8 mouse cellular contexts compared by ENCODE assay signal in the genomic region with DNA sequence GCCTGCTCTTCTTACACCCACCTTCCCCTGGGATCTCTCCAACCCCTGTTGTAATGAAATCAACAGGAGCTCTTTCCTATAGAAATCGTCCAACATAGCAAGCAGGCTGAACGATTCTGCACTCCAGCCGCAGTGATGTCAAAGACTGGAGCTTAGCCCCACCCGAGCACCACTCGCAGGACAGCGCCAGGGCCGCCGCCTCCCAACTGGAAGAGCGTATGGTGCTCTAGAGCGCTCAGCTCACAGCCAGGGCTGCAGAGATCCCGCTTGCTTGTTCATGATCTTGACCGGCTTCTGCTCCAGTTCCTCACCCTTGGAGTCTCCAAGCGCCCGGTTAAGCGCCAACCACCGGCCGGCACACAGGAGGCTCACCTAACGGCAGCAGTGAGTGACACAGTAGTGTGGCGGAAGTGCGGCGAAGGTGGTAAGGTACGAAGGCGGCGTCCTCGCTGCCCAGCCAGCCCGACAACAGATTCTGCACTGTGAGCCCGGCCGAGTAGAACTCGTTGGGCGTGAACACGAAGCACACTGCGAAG. TPM values are rescaled to one million over a fixed set of nuclear protein-coding genes. Genes with fewer than 3 reads are reported as not detected.
DNase-seq lines count a peak whose midpoint lies in the region; ATAC-seq and TF ChIP-seq lines count a peak whose summit lies in the region.

No protein-coding gene starts in this region.

- H3K27me3 ChIP-seq in kidney, embryonic 16.5 days (ENCODE audit: insufficient read depth, low read length), result no peaks in the 10 kb centered on the region
- H3K27me3 ChIP-seq in lung, postnatal 0 days (replicated peaks; ENCODE audit: insufficient read depth, low read length), result no peaks in the 10 kb centered on the region

- TF ChIP-seq CTCF in lung, postnatal 0 days (IDR thresholded peaks at IDR 0.05), result 0 out of 2 replicates have a peak, but pooled peaks have one; percentile 7

- TF ChIP-seq EP300 in lung, postnatal 0 days (IDR thresholded peaks at IDR 0.05), result no peak

- peak overlapping the region; percentile 66 for H3K4me3 ChIP-seq in kidney, embryonic 16.5 days (ENCODE audit: low read length)
- H3K4me3 ChIP-seq in lung, postnatal 0 days (ENCODE audit: low read depth, low read length), result peak overlapping the region; percentile 67

- peaks cover 29% of the 10 kb centered on the region for H3K4me1 ChIP-seq in kidney, embryonic 16.5 days (ENCODE audit: insufficient read depth, low read length)
- peaks cover 10% of the 10 kb centered on the region for H3K4me1 ChIP-seq in lung, postnatal 0 days (ENCODE audit: insufficient read depth, low read depth, low read length)

- WGBS in kidney, embryonic 16.5 days, result under 1% methylated on average over 32 of the region's 32 CpGs
- under 1% methylated on average over 32 of the region's 32 CpGs for WGBS in lung, postnatal 0 days

- H3K9ac ChIP-seq in kidney, embryonic 16.5 days (replicated peaks; ENCODE audit: low read length), result peak overlapping the region; percentile 77
- peak overlapping the region; percentile 52 for H3K9ac ChIP-seq in lung, postnatal 0 days (replicated peaks; ENCODE audit: low read depth)

- no peaks in the 10 kb centered on the region for H3K9me3 ChIP-seq in kidney, embryonic 16.5 days (ENCODE audit: low read length)
- H3K9me3 ChIP-seq in lung, postnatal 0 days (ENCODE audit: low read length), result no peaks in the 10 kb centered on the region

- no peak for DNase-seq in kidney, adult 18-20 months
- DNase-seq in lung, postnatal 0 days (ENCODE audit: low spot score), result peak; percentile 79
- no peak for DNase-seq in cerebellum, postnatal 36 days
- no peak for DNase-seq in adrenal gland, adult (ENCODE audit: inconsistent age in 2 of 2, low spot score in 1 of 2)
- DNase-seq in right cerebral cortex, postnatal 4 days, result no peak

- peaks cover 24% of the 10 kb centered on the region; the same call in 1 of the 2 replicates for H3K36me3 ChIP-seq in kidney, embryonic 16.5 days (ENCODE audit: insufficient read depth, low read length)
- peaks cover 7% of the 10 kb centered on the region; the same call in 1 of the 2 replicates for H3K36me3 ChIP-seq in lung, postnatal 0 days (ENCODE audit: insufficient read depth, low read length)

- peak overlapping the region; percentile 89 for H3K27ac ChIP-seq in kidney, embryonic 16.5 days (ENCODE audit: low read length)
- H3K27ac ChIP-seq in lung, postnatal 0 days (ENCODE audit: low read length), result peak overlapping the region; percentile 77

- peak overlapping the region; percentile 93 for H3K4me2 ChIP-seq in kidney, embryonic 16.5 days (replicated peaks; ENCODE audit: low read depth, low read length)
- peak overlapping the region; percentile 83 for H3K4me2 ChIP-seq in lung, postnatal 0 days (replicated peaks; ENCODE audit: low read depth, low read length)

- peak; percentile 29 for ATAC-seq in kidney, embryonic 16.5 days (ENCODE audit: low FRiP score, low TSS enrichment)
- ATAC-seq in activated CD4-positive, CD25-positive, alpha-beta regulatory T cell, adult 4 months, result peak; percentile 44
- ATAC-seq in granulocyte monocyte progenitor cell, adult 5-6 weeks (replicated peaks; ENCODE audit: poor library complexity, severe bottlenecking), result peak; percentile 40
- ATAC-seq in lung, postnatal 0 days, result peak; percentile 22

RNA-seq across cellular contexts. Expression of gene Tacc3, which starts 0.6 kb away (rescaled TPM):
- polyA plus RNA-seq in kidney, embryonic 16.5 days (2015; fragmentation: Nextera tagmentation; extraction: Ambion mirVana), result 186 and 192 TPM in 2 replicates
- 10 to 100 TPM; 51.6 to 56.2 TPM for polyA plus RNA-seq in activated CD4-positive, CD25-positive, alpha-beta regulatory T cell, adult 4 months (2017; shearing (Covaris generic))
- 79.1 and 81.0 TPM in 2 replicates for total RNA-seq in granulocyte monocyte progenitor cell, adult 5-6 weeks (2014; fragmentation: Nextera tagmentation)
- total RNA-seq in granulocyte monocyte progenitor cell, adult 5-6 weeks (2017), result 186 and 201 TPM in 2 replicates
- polyA plus RNA-seq in lung, postnatal 0 days (2015; fragmentation: Nextera tagmentation; extraction: Ambion mirVana), result 12.5 and 14.5 TPM in 2 replicates

RNA-seq across cellular contexts. Expression of gene Tmem129, which starts 0.9 kb away (rescaled TPM):
- polyA plus RNA-seq in kidney, embryonic 16.5 days (2015; fragmentation: Nextera tagmentation; extraction: Ambion mirVana), result 48.5 and 50.8 TPM in 2 replicates
- polyA plus RNA-seq in activated CD4-positive, CD25-positive, alpha-beta regulatory T cell, adult 4 months (2017; shearing (Covaris generic)), result 10 to 100 TPM; 26.9 to 27.1 TPM
- 15.0 and 27.7 TPM in 2 replicates for total RNA-seq in granulocyte monocyte progenitor cell, adult 5-6 weeks (2014; fragmentation: Nextera tagmentation)
- total RNA-seq in granulocyte monocyte progenitor cell, adult 5-6 weeks (2017), result 19.7 and 26.2 TPM in 2 replicates
- polyA plus RNA-seq in lung, postnatal 0 days (2015; fragmentation: Nextera tagmentation; extraction: Ambion mirVana), result 22.5 and 25.1 TPM in 2 replicates

RNA-seq across cellular contexts. Expression of gene Slbp, which starts 4.9 kb away (rescaled TPM):
- 227 and 228 TPM in 2 replicates for polyA plus RNA-seq in kidney, embryonic 16.5 days (2015; fragmentation: Nextera tagmentation; extraction: Ambion mirVana)
- 100 to 1,000 TPM; 182 to 187 TPM for polyA plus RNA-seq in activated CD4-positive, CD25-positive, alpha-beta regulatory T cell, adult 4 months (2017; shearing (Covaris generic))
- total RNA-seq in granulocyte monocyte progenitor cell, adult 5-6 weeks (2014; fragmentation: Nextera tagmentation), result 154 and 174 TPM in 2 replicates
- 251 and 253 TPM in 2 replicates for total RNA-seq in granulocyte monocyte progenitor cell, adult 5-6 weeks (2017)
- 81.2 and 85.6 TPM in 2 replicates for polyA plus RNA-seq in lung, postnatal 0 days (2015; fragmentation: Nextera tagmentation; extraction: Ambion mirVana)

RNA-seq across cellular contexts. Expression of gene Gm9903, which starts 27.6 kb away (rescaled TPM):
- 0.29 and 0.58 TPM in 2 replicates for polyA plus RNA-seq in kidney, embryonic 16.5 days (2015; fragmentation: Nextera tagmentation; extraction: Ambion mirVana)
- polyA plus RNA-seq in activated CD4-positive, CD25-positive, alpha-beta regulatory T cell, adult 4 months (2017; shearing (Covaris generic)), result under 1 TPM; 0.62 to 0.64 TPM
- 0.75 TPM in 1 of 2 replicates, not detected in the other for total RNA-seq in granulocyte monocyte progenitor cell, adult 5-6 weeks (2014; fragmentation: Nextera tagmentation)
- 0.15 and 0.30 TPM in 2 replicates for total RNA-seq in granulocyte monocyte progenitor cell, adult 5-6 weeks (2017)
- 0.37 and 0.41 TPM in 2 replicates for polyA plus RNA-seq in lung, postnatal 0 days (2015; fragmentation: Nextera tagmentation; extraction: Ambion mirVana)

RNA-seq across cellular contexts. Expression of gene Fam53a, which starts 27.9 kb away (rescaled TPM):
- 62.6 and 65.7 TPM in 2 replicates for polyA plus RNA-seq in kidney, embryonic 16.5 days (2015; fragmentation: Nextera tagmentation; extraction: Ambion mirVana)
- 10 to 100 TPM; 23.2 to 28.0 TPM for polyA plus RNA-seq in activated CD4-positive, CD25-positive, alpha-beta regulatory T cell, adult 4 months (2017; shearing (Covaris generic))
- total RNA-seq in granulocyte monocyte progenitor cell, adult 5-6 weeks (2014; fragmentation: Nextera tagmentation), result 23.7 and 40.1 TPM in 2 replicates
- 15.7 and 16.1 TPM in 2 replicates for total RNA-seq in granulocyte monocyte progenitor cell, adult 5-6 weeks (2017)
- polyA plus RNA-seq in lung, postnatal 0 days (2015; fragmentation: Nextera tagmentation; extraction: Ambion mirVana), result 43.9 and 46.1 TPM in 2 replicates
